Mouse (Mus musculus): ENCODE data around the gene Ephb1. TPM values are rescaled to one million over a fixed set of nuclear protein-coding genes. Genes with fewer than 3 reads are reported as not detected.

The Ephb1 gene
- polyA plus RNA-seq, 1 experiment from 2014 or later: 0.17 TPM

DNA sequence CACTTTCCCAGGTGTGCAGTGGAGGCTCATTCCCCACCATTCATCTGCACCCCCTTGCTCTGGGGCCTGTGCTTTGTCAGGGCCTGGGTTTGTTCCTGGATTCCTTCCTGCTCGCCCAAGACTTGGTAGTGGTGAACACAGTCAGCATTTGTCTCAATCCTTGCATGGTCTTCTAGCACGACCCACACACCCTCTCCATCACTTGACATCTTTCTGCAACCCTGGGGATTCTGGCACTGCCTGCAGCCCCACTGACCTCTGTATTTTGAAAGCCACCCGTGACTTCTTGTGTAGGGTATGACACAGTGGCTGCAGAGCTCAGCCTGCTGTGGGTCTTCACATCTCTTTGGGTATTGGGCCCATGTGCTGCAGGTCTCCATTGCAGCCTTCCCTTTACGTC lies 435.7 kb downstream of the Ephb1 start:
- no peak for DNase-seq (ENCODE audit: low spot score)

DNA sequence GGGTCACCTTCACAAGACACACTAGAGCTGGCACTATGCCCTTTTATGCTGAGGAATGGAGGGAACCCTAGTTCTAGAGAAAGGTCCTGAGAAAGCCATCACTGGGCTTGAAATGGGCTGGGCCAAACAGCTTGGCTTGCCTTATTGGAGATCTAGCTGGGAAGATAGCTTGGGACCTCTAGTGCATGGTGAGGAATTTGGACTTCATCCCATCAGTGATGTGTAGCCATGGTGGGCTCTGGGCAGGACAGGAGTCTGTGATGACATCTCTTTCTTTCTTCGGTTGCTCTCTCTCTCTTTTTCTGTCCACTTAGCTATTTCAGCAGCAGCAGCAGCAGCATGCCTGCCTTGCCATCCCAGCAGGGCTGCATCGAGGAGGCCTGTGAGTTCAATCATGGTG lies 439.4 kb downstream of the Ephb1 start:
- no peak for DNase-seq (ENCODE audit: low spot score)

DNA sequence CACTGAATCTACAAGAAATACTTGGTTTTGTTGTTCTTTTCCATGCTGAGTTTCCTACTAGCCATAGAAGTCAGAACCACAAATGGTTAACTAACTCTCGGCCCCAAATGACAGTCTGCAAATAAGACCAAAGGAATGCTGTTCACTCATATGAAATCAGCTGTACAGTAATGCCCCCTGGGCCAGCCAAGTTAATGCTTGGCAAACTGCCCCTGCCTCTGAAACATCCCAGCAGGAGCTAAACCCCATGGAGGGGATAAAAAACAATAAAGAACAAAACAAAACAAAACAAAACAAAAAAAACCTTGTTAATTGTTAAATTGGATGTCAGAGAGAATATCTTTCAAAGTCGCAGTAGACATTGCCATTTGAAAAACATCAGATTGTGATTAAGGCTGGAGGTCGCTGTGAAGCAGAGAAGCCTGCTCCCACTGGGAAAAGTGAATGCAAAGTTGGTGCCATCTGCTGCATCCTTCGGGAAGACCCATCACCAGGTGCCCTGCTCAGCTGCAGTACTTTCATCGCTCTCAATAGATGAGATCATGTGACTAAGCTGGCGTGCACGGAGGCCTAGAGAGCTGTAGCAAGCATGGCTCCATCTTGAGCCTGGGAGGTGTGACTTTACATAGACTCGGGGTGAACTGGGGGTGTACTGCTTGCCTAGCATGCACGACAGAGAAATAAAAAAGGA lies 443.2 kb downstream of the Ephb1 start:
- DNase-seq (ENCODE audit: low spot score): no peak

DNA sequence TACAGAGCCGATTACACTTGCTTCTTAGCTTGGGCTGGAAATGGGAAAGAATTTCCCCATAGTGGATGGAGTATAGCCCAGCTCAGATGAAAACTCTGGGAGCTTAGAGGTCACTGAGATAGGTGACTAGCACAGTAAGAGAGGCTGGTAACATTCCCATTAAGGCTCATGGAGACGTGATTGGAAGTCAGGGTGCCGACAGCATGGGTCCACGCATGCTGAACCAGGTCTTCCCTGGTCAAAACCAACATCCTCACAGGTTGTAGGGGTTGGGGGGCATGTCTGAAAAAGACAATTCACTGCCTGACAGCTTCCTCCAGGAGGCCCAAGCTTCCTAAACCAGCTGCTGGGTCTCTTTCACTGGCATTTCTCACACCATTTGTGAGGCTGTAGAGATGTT lies 445.0 kb downstream of the Ephb1 start:
- no peak for DNase-seq (ENCODE audit: low spot score)

DNA sequence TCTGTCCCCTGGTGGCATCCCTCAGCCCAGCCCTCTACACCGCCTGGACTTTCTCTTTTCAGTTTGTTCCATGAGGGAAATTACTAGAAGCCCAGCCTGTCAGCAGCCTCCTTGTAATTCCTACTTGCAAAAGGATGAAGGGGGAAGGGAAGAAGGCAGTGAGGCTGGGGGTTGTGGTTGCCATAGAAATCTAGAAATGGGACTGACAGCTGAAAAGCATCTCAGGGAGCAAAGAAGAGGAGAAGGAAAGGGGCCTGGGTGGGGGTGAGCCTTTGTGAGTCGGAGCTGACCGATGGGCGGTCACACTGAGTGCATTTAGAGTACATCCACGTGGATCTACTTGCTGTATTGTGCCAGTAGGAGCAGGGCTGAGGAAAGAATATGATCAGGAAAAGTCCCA lies 445.6 kb downstream of the Ephb1 start:
- DNase-seq (ENCODE audit: low spot score): no peak

DNA sequence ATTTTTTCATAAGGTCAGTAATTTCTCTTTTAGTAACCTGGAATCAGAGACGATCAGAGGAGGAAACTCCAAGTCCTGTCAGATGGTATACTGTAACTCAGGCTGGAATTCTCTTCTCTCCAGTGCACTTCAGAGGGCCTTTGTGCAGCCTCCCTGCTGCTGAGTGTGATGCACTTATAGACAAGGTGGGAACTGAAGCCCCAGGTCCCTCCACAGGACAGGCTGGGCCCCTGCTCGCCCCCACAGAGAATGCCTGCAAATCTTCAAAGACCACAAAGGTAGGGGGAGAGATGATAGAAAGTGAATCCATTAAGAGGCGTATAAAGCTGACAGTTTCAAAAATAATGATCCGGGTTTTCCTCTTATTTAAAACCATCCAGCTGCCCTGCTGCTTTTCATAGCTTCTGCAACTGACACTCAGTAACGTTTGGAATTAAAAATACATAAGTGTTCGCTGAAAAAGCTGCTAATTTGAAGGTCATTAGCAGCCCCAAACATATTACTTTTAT lies 446.7 kb downstream of the Ephb1 start:
- DNase-seq (ENCODE audit: low spot score): no peak

DNA sequence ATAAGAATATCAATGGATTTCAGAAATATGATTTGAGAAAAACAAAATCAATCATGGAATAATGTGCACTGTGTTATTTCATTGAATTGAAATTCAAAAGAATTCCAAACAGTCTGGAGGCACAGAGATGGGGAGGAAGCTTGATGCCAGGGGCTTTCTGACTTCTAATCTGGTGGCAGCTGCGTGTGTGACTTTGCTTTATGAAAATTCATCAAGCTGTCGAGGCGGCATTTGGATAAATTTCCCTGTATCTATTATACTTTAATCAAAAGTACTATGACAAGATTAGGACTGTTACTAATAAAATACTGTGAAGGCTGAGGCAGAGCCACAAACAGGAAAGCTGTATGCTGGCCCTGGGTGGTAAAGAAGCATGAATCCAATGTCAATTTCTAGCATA lies 451.1 kb downstream of the Ephb1 start:
- DNase-seq (ENCODE audit: low spot score): no peak

DNA sequence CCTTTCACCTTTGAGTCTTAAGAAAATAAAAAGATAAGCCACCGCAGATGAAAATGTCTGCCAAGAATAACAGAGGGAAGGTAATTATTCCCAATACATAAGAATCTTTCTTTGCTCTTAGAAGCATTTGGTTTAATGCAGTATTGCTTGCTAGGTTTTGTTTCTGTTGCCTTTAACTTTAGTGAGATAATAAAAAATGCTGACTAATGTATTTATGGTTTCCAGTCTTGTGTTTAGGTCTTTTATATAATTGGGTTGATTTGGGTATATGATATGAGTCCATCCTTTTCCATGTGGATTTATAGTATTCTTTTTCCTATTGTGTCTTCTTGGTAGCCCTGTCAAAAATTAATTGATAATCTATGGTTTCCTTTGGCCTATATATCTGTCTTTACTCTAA lies 456.6 kb downstream of the Ephb1 start:
- no peak for DNase-seq (ENCODE audit: low spot score)

DNA sequence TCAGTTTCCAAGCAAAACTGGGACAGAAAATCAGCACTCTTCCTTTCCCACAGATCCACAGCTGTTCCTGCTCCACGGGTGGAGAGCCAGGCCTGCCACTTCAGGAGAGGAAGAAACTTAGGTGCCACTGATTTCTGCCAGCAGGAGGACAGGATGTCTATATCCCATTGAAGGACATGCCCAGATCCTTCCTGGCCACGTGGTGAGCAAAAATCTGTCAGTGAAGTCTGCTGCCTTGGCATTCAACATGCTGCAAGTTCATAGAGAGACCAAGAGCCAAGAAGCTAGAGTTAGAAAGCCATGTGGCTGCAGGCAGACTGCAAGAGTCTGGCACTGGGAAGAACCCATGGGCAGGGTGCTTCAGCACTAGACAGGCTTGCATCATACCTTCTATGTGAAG lies 471.2 kb downstream of the Ephb1 start:
- DNase-seq (ENCODE audit: low spot score): no peak

DNA sequence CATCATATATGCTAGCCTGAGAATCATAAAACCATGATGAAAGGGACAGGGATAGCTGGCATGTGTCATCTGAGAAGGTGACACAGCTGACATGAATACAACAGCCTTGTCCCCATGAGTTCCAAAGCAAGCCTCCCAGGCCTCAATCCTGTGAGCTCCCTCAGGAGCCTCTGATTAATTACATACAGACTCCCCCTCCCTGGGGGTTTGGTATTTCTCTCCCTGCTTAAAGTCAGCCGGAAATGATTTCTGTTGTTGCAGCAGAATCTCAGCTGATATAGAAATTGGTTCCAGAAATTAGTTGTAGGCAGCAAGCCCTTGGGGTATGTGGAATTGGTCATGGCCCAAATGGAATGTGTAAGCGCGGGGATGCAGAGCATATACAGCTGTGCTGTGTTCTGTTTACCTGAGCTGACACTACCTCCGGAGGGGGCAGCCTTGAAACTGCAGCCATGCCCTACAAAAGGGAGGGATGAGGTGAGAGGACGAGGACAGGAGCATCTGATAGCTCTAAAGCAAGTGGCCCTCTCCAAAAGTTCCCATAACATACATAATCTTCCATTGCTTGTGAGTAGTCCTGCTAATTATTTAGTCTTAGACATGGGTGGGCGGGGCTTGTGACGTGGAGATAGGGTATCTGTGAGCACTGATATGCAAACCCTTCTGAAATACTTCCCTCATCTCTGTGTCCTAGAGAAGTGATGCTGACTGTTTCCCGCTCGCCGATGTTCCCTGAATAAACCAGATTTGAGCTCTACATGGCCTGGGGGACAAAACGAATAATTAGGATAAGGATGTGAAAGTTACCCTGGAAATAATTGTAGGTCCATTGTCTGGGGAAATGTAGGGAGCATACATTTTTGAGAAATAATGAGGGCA lies 477.1 kb downstream of the Ephb1 start:
- no peak for DNase-seq (ENCODE audit: low spot score)

DNA sequence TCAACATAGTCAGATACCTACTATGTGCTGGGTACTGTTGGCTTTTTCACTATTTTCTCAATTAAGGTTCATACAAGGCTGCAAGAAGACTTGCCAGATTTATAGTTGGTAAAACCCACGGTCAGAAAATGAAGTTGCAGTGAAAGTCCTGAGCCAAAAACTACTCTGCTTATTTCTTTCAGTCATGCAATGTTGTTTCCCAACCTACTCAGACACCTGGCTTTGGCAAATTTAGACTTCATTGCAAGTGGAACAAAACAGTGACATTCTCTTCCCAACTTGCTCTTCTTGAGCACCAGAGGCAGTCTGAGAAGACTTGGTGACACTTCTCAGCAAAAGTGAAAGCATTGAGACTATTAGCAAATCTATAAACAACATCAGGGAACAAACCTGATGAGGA lies 479.2 kb downstream of the Ephb1 start:
- DNase-seq (ENCODE audit: low spot score): no peak

Small RNA genes within 50 kb of the gene (microRNA-seq; reads per million reads assigned to microRNA genes)
- not detected for gene Mir7243 (ENCODE audit: borderline number of aligned reads)

Other genes starting within 250 kb of the Ephb1 start
- 0.10 and 0.12 TPM in 2 replicates for gene Ky, start 151.1 kb upstream of the Ephb1 start, polyA plus RNA-seq (2015; fragmentation: Nextera tagmentation; extraction: Ambion mirVana)